Mouse (Mus musculus) neural tube, embryonic 14.5 days (tissue): ENCODE measurements at regions not wholly inside any gene's neighbourhood (a gene's known extent, or its start where the extent isn't known, plus 50 kb on each side); places are given as distances from the start of the nearest gene placed in this dataset.

Source experiments
- ATAC-seq: fragments of 200-750 bp; cut with Nextera tagmentation; 2 replicates; pipeline ENCODE4 v1.8.0; 2017; ENCODE audit warnings: low read depth, mild to moderate bottlenecking, moderate TSS enrichment, moderate library complexity
- H3K27ac ChIP-seq: fragments of 300-500 bp; sonication (generic); 2 replicates; pipeline ENCODE4 v1.5.1; 2014; ENCODE audit warnings: low read depth, mild to moderate bottlenecking, control low read depth, low read length, moderate library complexity, mixed read lengths
- H3K27me3 ChIP-seq: fragments of 300-500 bp; sonication (generic); 2 replicates; pipeline ENCODE4 v1.6.1; 2014; ENCODE audit warnings: low read length; ENCODE audit not compliant: control insufficient read depth, insufficient read depth
- H3K36me3 ChIP-seq: fragments of 300-500 bp; sonication (generic); 2 replicates; pipeline ENCODE4 v1.6.1; 2014; ENCODE audit warnings: low read length, mixed read lengths; ENCODE audit not compliant: control insufficient read depth, insufficient read depth
- H3K4me1 ChIP-seq: fragments of 300-500 bp; sonication (generic); 2 replicates; pipeline ENCODE4 v1.6.1; 2014; ENCODE audit warnings: low read length; ENCODE audit not compliant: control insufficient read depth, insufficient read depth
- H3K4me2 ChIP-seq: fragments of 300-500 bp; sonication (generic); 2 replicates; pipeline ENCODE4 v1.6.1; 2014; ENCODE audit warnings: mild to moderate bottlenecking, low read depth, low read length, control low read depth
- H3K4me3 ChIP-seq: fragments of 300-500 bp; sonication (generic); 2 replicates; pipeline ENCODE4 v1.5.1; 2014; ENCODE audit warnings: low read depth, low read length, control low read depth, mixed read lengths
- H3K9ac ChIP-seq: fragments of 300-500 bp; sonication (generic); replicated peaks from 2 replicates; pipeline ENCODE4 v1.6.1; 2014; ENCODE audit warnings: low read depth, mild to moderate bottlenecking, control low read depth, low read length, mixed read lengths
- H3K9me3 ChIP-seq: fragments of 300-500 bp; sonication (generic); 2 replicates; pipeline ENCODE4 v1.6.1; 2016; ENCODE audit warnings: low read length; ENCODE audit not compliant: control insufficient read depth
- WGBS: fragments of 180-500 bp; shearing (Covaris S2); extraction: QIAGEN DNeasy Blood & Tissue Kit; methylation state at CpG from one replicate; pipeline ENCODE4 v1.1.7; 2014; 5-methylcytosine and 5-hydroxymethylcytosine counted together

DNA sequence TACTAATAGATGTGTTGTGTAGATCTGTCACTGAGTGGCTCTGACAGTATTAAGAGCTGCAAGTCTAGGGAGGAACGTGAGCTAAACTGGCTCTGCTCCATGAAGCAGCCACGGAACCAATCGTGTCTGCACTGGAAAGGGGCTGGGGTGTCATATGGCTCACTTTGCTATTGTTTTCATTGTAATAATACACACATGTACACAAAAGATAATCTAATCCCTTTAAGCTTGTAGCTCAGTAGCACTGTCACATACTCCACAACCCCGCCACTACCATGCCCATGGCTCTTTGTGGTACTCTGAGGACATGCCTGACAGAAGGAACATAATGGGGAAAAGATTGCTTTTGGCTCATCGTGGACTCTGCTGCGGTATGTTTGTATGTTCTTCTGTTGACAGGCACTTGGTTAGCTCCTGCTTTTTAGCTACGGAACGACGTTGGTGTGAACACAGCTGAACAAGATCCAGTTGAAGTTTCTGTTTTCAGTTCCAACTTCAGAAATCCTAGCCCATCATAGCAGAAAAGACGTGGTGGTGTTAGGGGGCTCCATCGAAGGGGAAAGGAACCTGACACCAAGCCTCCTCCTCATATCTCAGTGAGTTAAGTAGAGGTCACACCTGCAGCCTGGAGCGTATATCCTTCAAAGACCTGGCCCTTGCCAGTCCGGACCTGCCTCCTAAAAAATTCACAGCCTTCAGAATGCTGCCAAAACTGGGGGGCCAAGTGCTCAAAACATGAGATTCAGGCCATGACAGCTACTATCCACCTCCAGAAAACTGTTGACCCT, 159.6 kb upstream of the Fam19a5 start:
- WGBS = 68% methylated on average over 13 of the region's 13 CpGs
- ATAC-seq = no peak
- Histone ChIP-seq H3K4me1 (0 out of 2 replicates have a peak, but pooled peaks cover 4% of the 10 kb centered on the region), H3K27me3 (no peaks in the 10 kb centered on the region), H3K4me2 (no peak overlapping the region), H3K4me3 (no peak overlapping the region), H3K36me3 (no peaks in the 10 kb centered on the region), H3K9me3 (no peaks in the 10 kb centered on the region), H3K9ac (no peak overlapping the region), H3K27ac (no peak overlapping the region)

DNA sequence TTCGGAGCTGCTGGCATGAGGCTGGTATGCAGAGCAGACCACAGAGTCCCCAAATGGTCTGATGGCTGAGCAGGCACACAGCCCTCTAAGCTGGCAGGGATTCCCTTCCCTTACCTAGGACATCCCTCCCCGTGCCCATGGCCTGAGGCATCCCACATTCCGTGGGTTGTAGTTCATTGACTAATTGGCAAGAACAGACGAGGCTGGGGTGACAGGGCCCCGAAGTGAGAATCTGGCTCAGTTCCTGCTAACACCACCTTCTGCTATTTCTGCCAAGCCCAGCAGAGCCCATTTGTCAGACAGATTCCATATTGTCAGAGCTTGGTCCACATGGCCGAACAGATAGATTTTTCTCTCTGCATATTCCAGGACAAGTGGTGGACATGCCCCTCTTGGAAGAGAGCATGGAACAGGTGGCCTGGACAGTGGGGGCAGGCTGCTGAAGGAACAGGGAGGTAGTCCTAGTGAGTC, 157.6 kb upstream of the Fam19a5 start:
- ATAC-seq = no peak
- Histone ChIP-seq H3K27ac (no peak overlapping the region), H3K4me1 (0 out of 2 replicates have a peak, but pooled peaks cover 4% of the 10 kb centered on the region), H3K36me3 (no peaks in the 10 kb centered on the region), H3K9ac (no peak overlapping the region), H3K4me3 (no peak overlapping the region), H3K4me2 (no peak overlapping the region), H3K27me3 (no peaks in the 10 kb centered on the region), H3K9me3 (no peaks in the 10 kb centered on the region)
- 86% methylated on average over 6 of the region's 6 CpGs for WGBS

DNA sequence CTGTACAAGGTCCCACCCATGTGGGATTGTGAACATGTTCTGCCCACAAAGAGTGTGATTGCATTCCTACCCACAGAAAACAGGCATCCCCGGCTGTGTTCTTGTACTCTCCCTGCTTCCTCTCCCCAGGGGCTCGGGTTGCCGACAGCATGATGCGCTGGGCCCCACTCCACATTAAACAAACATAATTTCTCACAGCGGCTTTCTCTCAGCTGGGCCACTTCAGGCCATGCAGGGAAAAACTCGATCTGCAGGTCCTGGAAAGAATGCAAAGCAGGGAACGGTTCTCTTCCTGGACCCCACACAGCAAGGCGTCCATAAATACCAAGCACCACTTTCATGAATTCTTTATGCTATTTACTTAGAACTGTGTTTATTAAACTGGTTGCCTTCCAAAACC, 152.7 kb upstream of the Fam19a5 start:
- Histone ChIP-seq H3K4me1 (no peaks in the 10 kb centered on the region), H3K4me2 (no peak overlapping the region), H3K27ac (no peak overlapping the region), H3K27me3 (no peaks in the 10 kb centered on the region), H3K9me3 (no peaks in the 10 kb centered on the region), H3K4me3 (no peak overlapping the region), H3K36me3 (no peaks in the 10 kb centered on the region), H3K9ac (no peak overlapping the region)
- no peak for ATAC-seq
- WGBS = 32% methylated on average over 8 of the region's 8 CpGs

DNA sequence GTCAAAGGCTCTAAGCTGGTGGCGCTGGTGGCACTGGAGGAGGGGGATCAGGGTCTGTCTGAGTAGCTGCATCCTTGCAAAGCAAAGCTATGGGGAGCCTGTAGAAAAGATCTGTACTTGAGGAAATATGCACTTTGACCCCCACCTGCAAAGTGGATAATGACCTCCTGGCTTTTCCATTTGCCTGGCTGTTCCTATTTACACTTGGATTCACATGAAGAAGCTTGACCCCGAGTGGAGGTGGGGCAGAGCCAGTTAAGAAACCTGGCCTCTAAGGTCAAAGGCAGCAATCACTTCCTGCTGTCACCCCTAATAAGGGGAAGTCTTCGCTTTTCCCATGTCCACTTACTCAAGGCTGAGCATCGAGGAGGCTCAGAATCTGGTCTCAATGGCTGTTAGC, 145.7 kb upstream of the Fam19a5 start:
- Histone ChIP-seq H3K27me3 (no peaks in the 10 kb centered on the region), H3K27ac (no peak overlapping the region), H3K4me2 (no peak overlapping the region), H3K9me3 (no peaks in the 10 kb centered on the region), H3K4me3 (no peak overlapping the region), H3K4me1 (no peaks in the 10 kb centered on the region), H3K36me3 (no peaks in the 10 kb centered on the region), H3K9ac (no peak overlapping the region)
- no peak for ATAC-seq
- 71% methylated on average over 4 of the region's 4 CpGs for WGBS

DNA sequence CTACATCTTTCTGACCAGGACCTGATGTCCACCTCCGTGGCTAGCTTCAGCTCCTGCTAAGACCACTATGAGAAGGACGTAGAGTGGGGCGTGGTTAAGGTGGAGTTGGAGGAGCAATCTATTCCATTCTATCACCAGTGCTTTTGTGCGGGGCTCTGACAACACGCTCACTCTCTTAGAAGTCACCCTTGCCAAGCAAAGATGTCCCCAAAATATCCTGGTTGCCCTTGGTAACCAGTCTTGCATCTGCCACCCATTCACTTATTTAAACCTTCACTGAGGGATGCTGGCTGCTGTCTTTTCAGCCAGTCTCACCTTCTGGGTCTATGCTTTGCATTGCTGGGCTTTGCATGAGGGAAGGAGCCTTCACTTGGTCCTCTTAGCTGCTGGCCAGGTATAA, 138.4 kb upstream of the Fam19a5 start:
- no peak overlapping the region for H3K4me2 ChIP-seq
- H3K27me3 ChIP-seq = no peaks in the 10 kb centered on the region
- no peak overlapping the region for H3K4me3 ChIP-seq
- H3K4me1 ChIP-seq = no peaks in the 10 kb centered on the region
- no peaks in the 10 kb centered on the region for H3K9me3 ChIP-seq
- H3K36me3 ChIP-seq = no peaks in the 10 kb centered on the region
- WGBS = 87% methylated on average over 5 of the region's 5 CpGs
- H3K9ac ChIP-seq = no peak overlapping the region
- no peak overlapping the region for H3K27ac ChIP-seq
- ATAC-seq = no peak

DNA sequence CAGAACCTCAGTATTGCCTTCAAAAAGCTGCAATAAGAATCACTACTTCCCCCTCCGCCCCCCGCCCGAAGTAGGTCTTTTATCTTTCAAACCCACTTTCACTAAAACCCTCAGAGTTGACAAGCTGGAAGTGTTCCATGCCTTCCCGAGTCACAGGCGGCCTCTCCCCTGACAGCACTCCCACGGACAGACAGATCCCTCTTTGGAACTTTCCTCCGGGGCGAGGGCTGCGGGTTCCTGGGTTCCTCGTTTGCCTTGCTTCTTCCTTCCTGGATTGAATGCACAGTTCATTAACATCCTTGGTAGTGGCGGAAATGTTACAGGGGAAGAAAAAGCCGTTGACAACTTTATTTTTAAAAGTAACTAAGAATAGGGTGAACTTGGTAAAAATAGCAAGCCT, 132.1 kb upstream of the Fam19a5 start:
- H3K4me2 ChIP-seq = no peak overlapping the region
- H3K9me3 ChIP-seq = no peaks in the 10 kb centered on the region
- no peak for ATAC-seq
- no peak overlapping the region for H3K9ac ChIP-seq
- WGBS = 71% methylated on average over 12 of the region's 12 CpGs
- no peaks in the 10 kb centered on the region for H3K36me3 ChIP-seq
- no peaks in the 10 kb centered on the region for H3K27me3 ChIP-seq
- no peak overlapping the region for H3K4me3 ChIP-seq
- H3K27ac ChIP-seq = no peak overlapping the region
- no peaks in the 10 kb centered on the region for H3K4me1 ChIP-seq

DNA sequence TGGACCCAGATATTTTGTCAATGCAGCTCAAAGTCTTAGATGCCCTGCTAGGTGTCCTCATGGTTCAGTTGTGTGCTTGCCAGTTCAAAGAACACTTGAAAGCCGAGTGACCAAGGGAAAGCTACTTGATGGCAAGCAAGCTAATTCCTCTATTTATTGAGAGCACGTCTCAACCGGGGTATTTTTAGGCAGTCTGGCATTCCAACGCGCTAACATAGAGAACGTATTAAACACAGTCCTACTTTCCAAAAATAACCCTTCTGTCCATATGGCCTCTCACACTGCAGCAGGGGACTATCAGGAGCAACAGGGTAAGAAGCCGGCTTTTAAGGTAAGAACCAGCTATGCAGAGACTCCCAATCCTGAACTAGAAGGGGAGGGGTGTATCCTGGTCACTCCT, 128.1 kb upstream of the Fam19a5 start:
- no peak for ATAC-seq
- WGBS = 90% methylated on average over 7 of the region's 7 CpGs
- H3K36me3 ChIP-seq = no peaks in the 10 kb centered on the region

DNA sequence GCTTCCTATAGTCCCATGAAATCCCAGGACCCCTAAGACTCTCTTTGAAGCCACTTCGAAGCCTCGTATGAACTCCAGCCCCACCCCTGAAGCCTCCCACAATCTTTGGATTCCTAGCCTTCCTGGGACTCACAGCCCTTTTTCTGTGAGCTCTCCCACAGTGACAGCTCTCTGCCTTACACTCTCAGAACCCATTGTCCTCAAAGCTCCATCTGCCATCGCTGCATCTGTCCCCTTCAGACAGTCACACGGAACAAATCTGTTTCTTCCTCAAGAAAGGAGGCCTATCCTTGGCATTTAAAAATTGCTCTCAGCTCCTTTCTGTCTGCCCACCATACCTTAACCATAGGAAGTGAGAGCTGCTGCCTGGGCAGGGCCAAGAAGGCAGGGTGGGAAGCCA, 122.4 kb upstream of the Fam19a5 start:
- H3K4me3 ChIP-seq = no peak overlapping the region
- no peak for ATAC-seq
- H3K4me2 ChIP-seq = no peak overlapping the region
- no peaks in the 10 kb centered on the region for H3K4me1 ChIP-seq
- no peaks in the 10 kb centered on the region for H3K9me3 ChIP-seq
- no peak overlapping the region for H3K9ac ChIP-seq
- no peaks in the 10 kb centered on the region for H3K36me3 ChIP-seq
- H3K27ac ChIP-seq = no peak overlapping the region
- WGBS = 93% methylated on average over 4 of the region's 4 CpGs
- no peaks in the 10 kb centered on the region for H3K27me3 ChIP-seq

More for the DNA sequence above, 128.1 kb upstream of the Fam19a5 start:
- Histone ChIP-seq H3K4me2 (no peak overlapping the region), H3K4me1 (no peaks in the 10 kb centered on the region), H3K9me3 (no peaks in the 10 kb centered on the region), H3K27me3 (no peaks in the 10 kb centered on the region), H3K4me3 (no peak overlapping the region), H3K27ac (no peak overlapping the region), H3K9ac (no peak overlapping the region)

DNA sequence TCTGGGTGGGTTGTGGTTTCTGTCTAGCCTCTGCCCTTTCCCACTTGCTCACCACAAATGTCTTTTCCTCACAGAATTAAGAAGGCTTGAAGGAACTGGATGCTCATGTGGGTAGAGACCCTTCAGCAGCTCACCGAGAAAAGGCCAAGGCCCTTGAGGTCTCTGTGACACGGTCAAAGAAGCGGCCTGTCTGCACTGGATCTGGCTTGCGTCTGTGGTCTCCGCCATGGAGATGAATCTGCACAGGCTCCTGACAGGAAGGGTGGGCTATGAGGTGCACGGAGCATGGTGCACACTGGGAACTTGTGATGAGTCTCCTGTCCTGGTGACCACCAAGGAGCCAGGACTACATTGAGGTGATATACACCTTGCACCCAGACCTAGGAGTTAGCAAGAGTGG, 110.8 kb upstream of the Fam19a5 start:
- no peak for ATAC-seq
- Histone ChIP-seq H3K4me2 (no peak overlapping the region), H3K27ac (no peak overlapping the region), H3K4me3 (no peak overlapping the region), H3K27me3 (no peaks in the 10 kb centered on the region), H3K4me1 (no peaks in the 10 kb centered on the region), H3K9ac (no peak overlapping the region), H3K9me3 (no peaks in the 10 kb centered on the region), H3K36me3 (no peaks in the 10 kb centered on the region)
- 93% methylated on average over 6 of the region's 6 CpGs for WGBS
